Mouse (Mus musculus): ENCODE results near the gene Hist1h2be. TPM values are rescaled to one million over a fixed set of nuclear protein-coding genes. Genes with fewer than 3 reads are reported as not detected.
"Not testable (repeated sequence)": the region's sequence is repeated elsewhere in the genome, so short reads cannot be mapped to it uniquely, and the experiment has no call there.

The Hist1h2be gene
- total and polyA plus RNA-seq, 2 experiments = 0.28 to 5.4 TPM

DNA sequence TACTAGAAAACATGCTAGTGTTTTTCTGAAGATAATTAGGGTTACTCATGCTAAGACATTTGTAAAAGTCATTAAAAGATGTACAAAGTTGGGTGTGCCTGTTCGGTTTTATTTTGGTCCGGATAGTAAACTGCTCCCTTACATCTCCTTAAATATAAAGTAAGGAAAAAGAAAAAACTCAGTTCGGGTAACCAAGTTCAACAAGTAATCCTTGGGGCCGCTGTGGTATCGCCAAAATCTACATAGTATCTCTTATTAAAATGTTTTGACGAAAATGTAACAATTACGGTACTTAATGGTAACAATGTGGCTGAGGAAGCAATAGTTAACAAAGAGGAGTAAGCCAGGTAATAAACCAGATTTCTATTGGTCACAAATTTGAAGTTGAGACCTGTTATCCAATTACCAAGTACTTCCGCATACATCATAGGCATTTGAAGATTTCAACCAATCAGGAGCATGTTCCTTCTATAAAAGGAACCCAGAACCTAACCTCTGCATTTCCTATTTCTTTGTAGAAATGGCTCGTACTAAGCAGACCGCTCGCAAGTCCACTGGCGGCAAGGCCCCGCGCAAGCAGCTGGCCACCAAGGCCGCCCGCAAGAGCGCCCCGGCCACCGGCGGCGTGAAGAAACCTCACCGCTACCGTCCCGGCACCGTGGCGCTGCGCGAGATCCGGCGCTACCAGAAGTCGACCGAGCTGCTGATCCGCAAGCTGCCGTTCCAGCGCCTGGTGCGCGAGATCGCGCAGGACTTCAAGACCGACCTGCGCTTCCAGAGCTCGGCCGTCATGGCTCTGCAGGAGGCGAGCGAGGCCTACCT lies 76.7 kb downstream of the Hist1h2be start, which contains the start of gene Hist1h3f:
Gene Hist1h3f, plus strand, starts transcription at position 88 of the 822 bp plus-strand sequence.
- Histone ChIP-seq H3K4me1 (ENCODE audit: control insufficient read depth, insufficient read depth, low read length) (peaks cover 1% of the 10 kb centered on the region; the same call in 1 of the 2 replicates), H3K27me3 (ENCODE audit: control insufficient read depth, insufficient read depth, low read length) (no peaks in the 10 kb centered on the region), H3K79me2 (ENCODE audit: control insufficient read depth, insufficient read depth, low read length) (no peaks in the 10 kb centered on the region), H3K4me3 (ENCODE audit: insufficient read depth, low read depth, low read length) (peak within 1 kb of the TSS; percentile 72), H3K36me3 (ENCODE audit: control insufficient read depth, insufficient read depth, low read length) (no peaks in the 10 kb centered on the region), H3K9ac (ENCODE audit: low read depth, low read length) (peak within 1 kb of the TSS; percentile 73), H3K27ac (replicated peaks; ENCODE audit: insufficient read depth, low read depth, low read length) (peak within 1 kb of the TSS; percentile 42)
- TF ChIP-seq CTCF (IDR thresholded peaks at IDR 0.05; ENCODE audit: low read depth, low read length) = no peak
- TF ChIP-seq POLR2A (IDR thresholded peaks at IDR 0.05; ENCODE audit: extremely low read depth, insufficient read depth, low read length) = peak; percentile 81
- DNase-seq (ENCODE audit: extremely low read depth, low read depth, low spot score) = peak; percentile 97
- WGBS = under 1% methylated on average over 34 of the region's 45 CpGs

DNA sequence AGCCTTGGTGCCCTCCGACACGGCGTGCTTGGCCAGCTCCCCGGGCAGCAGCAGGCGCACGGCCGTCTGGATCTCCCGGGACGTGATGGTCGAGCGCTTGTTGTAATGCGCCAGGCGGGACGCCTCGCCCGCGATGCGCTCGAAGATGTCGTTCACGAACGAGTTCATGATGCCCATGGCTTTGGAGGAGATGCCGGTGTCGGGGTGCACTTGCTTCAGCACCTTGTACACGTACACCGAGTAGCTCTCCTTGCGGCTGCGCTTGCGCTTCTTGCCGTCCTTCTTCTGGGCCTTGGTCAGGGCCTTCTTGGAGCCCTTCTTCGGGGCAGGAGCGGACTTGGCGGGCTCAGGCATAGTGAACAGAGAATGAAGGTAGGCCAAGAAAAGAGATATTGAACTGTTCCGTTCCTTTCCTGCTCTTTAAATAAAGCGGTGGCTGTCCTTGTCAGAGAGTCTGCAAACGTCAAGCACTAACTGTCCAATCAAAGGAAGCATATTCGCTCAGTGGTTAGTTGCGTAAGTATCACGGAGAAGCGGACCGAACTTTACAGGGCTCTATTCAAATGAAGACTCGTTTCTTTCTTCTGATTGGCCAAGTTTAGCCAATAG lies 77.8 kb downstream of the Hist1h2be start, which contains the start of gene Hist1h2bh:
Gene Hist1h2bh, minus strand, starts transcription at position 394 of the 609 bp plus-strand sequence.
- H3K4me3 ChIP-seq (ENCODE audit: insufficient read depth, low read depth, low read length) = peak within 1 kb of the TSS; percentile 69
- H3K27me3 ChIP-seq (ENCODE audit: control insufficient read depth, insufficient read depth, low read length); H3K4me1 ChIP-seq (ENCODE audit: control insufficient read depth, insufficient read depth, low read length); H3K36me3 ChIP-seq (ENCODE audit: control insufficient read depth, insufficient read depth, low read length); H3K79me2 ChIP-seq (ENCODE audit: control insufficient read depth, insufficient read depth, low read length): not testable (repeated sequence)
- WGBS = under 1% methylated on average over 42 of the region's 42 CpGs
- H3K27ac ChIP-seq (replicated peaks; ENCODE audit: insufficient read depth, low read depth, low read length) = peak within 1 kb of the TSS; percentile 42
- TF ChIP-seq POLR2A (IDR thresholded peaks at IDR 0.05; ENCODE audit: extremely low read depth, insufficient read depth, low read length) = 0 out of 2 replicates have a peak, but pooled peaks have one; percentile 28
- peak within 1 kb of the TSS; percentile 73 for H3K9ac ChIP-seq (ENCODE audit: low read depth, low read length)
- DNase-seq (ENCODE audit: extremely low read depth, low read depth, low spot score) = peak; percentile 99

DNA sequence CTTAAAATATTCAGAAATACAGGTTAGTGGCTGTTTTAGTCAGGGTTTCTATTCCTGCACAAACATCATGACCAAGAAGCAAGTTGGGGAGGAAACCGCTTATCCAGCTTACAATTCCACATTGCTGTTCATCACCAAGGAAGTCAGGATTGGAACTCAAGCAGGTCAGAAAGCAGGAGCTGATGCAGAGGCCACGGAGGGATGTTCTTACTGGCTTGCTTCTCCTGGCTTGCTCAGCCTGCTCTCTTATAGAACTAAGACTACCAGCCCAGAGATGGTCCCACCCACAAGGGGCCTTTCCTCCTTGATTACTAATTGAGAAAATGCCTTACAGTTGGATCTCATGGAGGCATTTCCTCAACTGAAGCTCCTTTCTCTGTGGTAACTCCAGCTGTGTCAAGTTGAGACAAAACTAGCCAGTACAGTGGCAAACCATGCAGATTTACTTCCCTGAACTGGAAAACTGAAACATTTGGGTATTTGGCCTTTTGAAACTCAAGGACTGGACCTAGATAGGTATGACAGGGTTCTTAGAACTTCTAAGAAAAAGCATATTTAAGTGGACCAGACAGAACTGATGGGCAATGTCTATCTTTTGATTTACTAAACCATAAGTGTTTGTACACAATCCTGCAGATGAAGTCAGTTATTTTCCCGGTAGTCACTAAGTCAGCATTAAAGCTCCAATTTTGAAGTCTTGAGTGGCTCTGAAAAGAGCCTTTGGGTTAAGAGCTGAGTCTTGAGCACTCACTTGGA lies 78.5 kb downstream of the Hist1h2be start:
- WGBS = 33% methylated on average over 3 of the region's 3 CpGs
- peak overlapping the region; percentile 69; the same call in 1 of the 2 replicates for H3K4me3 ChIP-seq (ENCODE audit: insufficient read depth, low read depth, low read length)
- H3K4me1 ChIP-seq (ENCODE audit: control insufficient read depth, insufficient read depth, low read length); H3K27me3 ChIP-seq (ENCODE audit: control insufficient read depth, insufficient read depth, low read length); H3K79me2 ChIP-seq (ENCODE audit: control insufficient read depth, insufficient read depth, low read length); H3K27ac ChIP-seq (replicated peaks; ENCODE audit: insufficient read depth, low read depth, low read length); DNase-seq (ENCODE audit: extremely low read depth, low read depth, low spot score); H3K36me3 ChIP-seq (ENCODE audit: control insufficient read depth, insufficient read depth, low read length); H3K9ac ChIP-seq (ENCODE audit: low read depth, low read length): not testable (repeated sequence)

DNA sequence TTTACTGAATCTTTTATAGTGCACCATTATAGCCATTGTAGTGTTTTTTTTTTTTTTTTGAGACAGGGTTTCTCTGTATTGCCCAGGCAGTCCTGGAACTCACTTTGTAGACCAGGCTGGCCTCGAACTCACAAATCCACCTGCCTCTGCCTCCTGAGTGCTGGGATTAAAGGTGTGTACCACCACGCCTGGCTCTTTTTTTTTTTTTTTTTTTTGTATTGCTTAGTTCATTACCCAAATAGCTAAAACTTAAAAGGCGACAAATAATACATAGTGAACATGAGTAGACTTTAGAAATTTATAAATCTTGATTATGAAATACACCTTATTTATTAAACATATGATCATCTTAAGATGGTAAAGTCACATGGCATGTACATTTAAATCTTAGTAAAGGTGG lies 79.4 kb downstream of the Hist1h2be start:
- no peaks in the 10 kb centered on the region for H3K27me3 ChIP-seq (ENCODE audit: control insufficient read depth, insufficient read depth, low read length)
- H3K27ac ChIP-seq (replicated peaks; ENCODE audit: insufficient read depth, low read depth, low read length) = no peak overlapping the region
- TF ChIP-seq POLR2A (IDR thresholded peaks at IDR 0.05; ENCODE audit: extremely low read depth, insufficient read depth, low read length) = no peak
- TF ChIP-seq CTCF (IDR thresholded peaks at IDR 0.05; ENCODE audit: low read depth, low read length) = no peak
- WGBS = 91% methylated on average over 3 of the region's 3 CpGs
- DNase-seq (ENCODE audit: extremely low read depth, low read depth, low spot score) = no peak
- peaks cover 1% of the 10 kb centered on the region; the same call in 1 of the 2 replicates for H3K4me1 ChIP-seq (ENCODE audit: control insufficient read depth, insufficient read depth, low read length)
- no peaks in the 10 kb centered on the region for H3K36me3 ChIP-seq (ENCODE audit: control insufficient read depth, insufficient read depth, low read length)
- H3K4me3 ChIP-seq (ENCODE audit: insufficient read depth, low read depth, low read length) = no peak overlapping the region
- H3K9ac ChIP-seq (ENCODE audit: low read depth, low read length) = no peak overlapping the region
- no peaks in the 10 kb centered on the region for H3K79me2 ChIP-seq (ENCODE audit: control insufficient read depth, insufficient read depth, low read length)

DNA sequence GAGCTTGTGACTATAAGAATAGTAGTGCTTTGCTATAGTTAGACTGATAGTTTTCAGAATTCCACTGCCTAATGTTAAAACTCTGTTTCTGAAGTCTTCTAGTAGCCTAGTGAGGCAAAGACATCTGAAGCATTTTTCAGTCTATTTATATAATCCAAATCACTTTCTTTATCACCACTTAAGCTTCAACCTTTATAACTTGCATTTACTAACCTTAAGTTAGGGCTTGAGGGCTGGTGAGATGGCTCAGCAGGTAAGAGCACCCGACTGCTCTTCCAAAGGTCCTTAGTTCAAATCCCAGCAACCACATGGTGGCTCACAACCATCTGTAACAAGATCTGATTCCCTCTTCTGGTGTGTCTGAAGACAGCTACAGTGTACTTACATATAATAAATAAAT lies 81.1 kb downstream of the Hist1h2be start:
- not testable (repeated sequence) for H3K4me1 ChIP-seq (ENCODE audit: control insufficient read depth, insufficient read depth, low read length); H3K79me2 ChIP-seq (ENCODE audit: control insufficient read depth, insufficient read depth, low read length); H3K27ac ChIP-seq (replicated peaks; ENCODE audit: insufficient read depth, low read depth, low read length); H3K27me3 ChIP-seq (ENCODE audit: control insufficient read depth, insufficient read depth, low read length); H3K9ac ChIP-seq (ENCODE audit: low read depth, low read length); DNase-seq (ENCODE audit: extremely low read depth, low read depth, low spot score); H3K4me3 ChIP-seq (ENCODE audit: insufficient read depth, low read depth, low read length); H3K36me3 ChIP-seq (ENCODE audit: control insufficient read depth, insufficient read depth, low read length)
- 93% methylated on average over 1 of the region's 1 CpGs for WGBS

Measured in liver, adult 2 months (tissue).